Mouse (Mus musculus) right cerebral cortex, adult 2 months (tissue): ENCODE measurements around the gene Exoc6.

Experiments used
- DNase-seq, 2 experiments: peaks; one replicate each; pipeline ENCODE4 v3.0.0; 2021 to 2022; ENCODE audit warnings: low spot score in 2 of 2

Exoc6 gene

DNA sequence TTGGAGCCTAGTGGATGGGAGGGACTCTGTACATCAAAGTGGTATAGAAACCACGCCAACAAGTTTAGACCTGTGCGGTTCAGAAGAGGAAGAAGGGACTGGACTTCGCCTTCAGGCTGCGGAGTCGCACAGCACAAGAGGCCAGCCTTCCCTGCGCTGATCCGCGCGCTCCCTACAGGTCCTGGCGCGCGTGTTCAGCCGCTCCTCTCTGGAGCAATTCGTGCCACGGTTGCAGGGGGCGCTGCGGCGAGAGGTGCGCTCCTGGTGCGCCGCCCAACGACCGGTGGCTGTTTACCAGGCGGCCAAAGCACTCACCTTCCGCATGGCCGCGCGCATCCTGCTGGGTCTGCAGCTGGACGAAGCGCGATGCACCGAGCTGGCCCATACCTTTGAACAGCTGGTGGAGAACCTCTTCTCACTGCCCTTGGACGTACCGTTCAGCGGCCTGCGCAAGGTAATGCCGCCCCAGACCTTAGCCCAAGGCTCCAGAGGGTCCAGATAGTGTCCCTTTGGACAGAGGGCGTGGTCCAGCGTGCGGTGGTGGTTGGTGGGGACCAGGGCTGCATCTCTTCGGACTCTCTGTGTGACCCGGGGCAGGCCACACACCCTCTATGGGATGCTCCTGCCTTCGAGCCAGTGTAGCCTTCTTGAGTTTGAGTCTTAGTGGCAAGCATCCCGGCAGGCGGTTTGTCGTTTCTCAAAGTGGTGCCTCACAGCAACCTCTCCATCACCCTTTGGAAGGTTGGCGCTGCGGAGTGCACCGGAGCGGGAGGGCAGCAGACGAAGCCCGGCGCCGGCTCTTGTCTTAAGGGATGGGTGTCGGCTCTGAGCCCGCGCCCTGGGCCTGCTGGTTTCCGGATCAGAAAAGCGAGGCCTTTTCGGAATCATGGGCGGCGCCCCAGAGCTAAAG is 137.0 kb downstream of the Exoc6 start:
- DNase-seq, result no peak

DNA sequence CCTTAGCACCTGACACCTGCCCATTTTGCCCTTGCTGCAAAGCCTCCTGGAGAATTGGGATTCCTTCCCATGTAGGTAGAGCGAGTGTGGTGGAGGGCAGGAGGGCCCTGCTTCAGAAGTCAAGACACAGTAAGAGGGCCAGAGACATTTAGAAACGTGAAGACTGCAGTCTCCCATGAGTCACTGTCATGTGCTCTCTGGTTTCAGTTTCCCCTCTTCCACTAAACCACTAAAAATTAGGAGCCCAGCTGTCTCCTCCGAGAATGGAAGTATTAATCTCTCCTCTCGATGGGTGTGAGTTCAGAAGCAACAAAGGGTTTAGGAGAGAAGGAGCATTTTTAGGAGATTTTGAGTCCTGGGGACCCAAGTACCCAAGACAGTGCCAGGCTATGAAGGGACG is 139.3 kb downstream of the Exoc6 start:
- no peak for DNase-seq

DNA sequence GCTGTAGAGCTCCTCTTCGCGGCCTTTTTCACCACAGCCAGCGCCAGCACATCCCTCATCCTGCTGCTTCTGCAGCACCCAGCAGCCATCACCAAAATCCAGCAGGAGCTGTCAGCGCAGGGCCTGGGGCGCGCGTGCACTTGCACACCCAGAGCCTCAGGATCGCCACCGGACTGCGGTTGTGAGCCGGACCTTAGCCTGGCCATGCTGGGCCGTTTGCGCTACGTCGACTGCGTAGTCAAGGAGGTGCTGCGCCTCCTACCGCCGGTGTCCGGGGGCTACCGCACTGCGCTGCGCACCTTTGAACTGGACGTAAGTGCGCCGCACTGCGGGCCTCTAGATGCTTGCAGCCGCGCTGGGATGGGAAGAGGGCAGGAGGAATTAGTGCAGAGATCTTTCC is 140.5 kb downstream of the Exoc6 start:
- no peak for DNase-seq

DNA sequence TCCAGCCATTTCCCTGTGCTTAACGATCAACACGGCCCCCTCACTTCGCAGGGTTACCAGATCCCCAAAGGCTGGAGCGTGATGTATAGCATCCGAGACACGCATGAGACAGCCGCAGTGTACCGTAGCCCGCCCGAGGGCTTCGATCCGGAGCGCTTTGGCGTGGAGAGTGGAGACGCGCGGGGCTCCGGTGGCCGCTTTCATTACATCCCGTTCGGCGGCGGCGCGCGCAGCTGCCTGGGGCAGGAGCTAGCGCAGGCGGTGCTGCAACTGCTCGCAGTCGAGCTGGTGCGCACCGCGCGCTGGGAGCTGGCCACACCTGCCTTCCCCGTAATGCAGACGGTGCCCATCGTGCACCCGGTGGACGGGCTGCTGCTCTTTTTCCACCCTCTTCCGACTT is 142.7 kb downstream of the Exoc6 start:
- peak; percentile 48 to 55 for DNase-seq

DNA sequence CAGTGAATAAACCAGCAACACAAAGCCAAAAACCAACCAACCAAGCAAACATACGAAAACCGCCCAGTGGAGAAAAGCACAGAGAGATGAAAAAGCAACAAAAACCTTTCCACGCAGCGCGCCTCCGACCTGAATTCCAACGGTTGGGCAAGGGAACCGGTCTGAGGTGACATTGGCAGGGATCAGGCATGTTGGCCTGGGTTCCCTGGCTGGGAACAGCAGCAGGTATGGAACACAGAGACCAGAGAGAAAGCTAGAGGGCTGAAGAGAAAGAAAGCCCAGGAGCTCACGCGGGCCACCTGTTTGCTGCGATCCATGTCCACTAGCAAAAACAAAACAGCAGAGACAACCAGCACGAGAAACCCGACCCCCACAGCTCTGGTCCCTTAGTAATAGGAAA is 144.9 kb downstream of the Exoc6 start:
- no peak for DNase-seq

DNA sequence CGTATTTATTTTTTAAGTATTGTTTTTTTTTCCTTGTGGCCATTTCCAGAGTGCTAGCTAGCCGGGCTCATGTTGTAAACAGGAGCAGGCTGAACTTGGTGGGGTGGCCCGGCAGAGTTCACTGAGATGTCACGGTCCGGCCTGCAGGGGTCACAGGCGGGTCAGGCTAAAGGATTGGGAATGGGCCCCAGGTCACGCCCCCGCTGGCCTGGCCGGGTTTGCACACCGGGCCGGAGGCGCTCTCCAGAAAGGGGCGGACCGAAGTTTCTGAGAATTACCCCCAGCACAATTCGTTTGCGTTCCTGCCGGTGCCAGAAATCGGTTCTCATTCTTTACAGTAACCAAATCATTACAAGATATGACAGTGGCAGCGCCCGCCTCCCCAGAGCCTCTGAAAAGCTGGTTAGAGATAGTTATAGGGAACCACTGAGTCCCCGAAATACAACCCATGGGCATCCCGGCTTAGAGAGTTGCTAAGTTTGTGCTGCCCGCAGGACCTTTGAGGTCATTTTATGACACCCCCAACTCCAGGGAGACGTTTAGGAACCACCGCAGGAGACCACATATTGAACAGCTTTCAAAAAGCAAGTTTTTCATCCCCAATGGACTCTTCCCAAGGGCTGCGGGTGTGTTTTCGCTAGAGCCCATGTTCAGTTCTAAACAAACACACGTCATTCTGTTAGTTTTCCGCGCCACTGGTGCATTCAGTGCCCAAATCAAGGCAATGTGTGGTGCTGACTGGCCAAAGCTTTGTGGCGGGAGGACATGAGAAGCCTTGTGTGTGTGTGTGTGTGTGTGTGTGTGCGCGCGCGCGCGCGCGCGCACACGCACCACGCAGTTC is 145.8 kb downstream of the Exoc6 start:
- no peak for DNase-seq

DNA sequence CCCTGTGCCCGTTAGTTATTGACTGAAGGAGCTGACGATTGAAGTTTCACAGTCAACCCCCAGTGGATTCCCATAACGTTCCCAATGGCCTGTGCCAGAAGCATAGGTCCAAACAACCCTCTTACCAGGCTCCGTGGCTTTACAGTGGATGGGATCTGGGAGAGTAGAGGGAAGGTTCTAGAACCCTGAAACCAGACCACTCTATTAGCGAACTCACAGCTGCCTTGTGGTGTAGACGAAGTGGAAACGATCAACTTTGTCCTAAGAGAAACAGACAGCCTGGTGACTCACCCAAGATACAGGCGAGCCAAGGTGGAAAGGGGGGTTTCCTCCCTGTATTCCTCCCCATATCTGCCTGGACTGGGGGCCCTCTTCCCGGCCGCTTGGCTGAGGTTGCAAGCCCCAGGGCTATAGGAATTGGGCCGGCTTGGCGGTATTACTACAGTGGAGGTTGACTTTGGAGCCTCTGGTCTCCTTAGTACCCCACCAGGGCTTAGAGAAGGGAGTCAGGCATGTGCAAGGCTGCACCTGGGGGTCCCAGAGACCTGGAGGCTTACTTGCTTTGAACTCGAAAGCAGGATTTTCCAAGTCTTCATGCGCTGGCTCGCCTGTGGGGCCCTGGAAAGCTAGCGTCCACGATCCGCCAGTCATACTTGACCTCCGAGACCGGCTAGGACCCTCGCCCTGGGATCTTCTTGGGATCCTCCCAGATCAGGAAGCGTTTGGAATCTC is 146.6 kb downstream of the Exoc6 start:
- DNase-seq, result no peak

DNA sequence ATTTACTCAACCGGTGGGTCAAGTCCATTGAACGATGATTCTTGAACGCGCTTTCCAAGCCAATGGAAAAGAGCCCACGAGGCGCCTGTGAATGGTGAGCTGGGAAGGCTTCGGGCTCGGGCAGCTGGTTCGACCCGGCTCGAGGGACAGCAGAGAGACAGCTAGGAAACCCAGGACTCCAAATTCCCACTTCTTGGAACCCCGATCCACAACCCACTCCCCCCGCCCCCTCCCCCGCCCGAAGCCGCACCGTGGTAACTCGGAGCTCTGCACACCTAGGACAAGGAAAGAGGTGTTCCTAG is 147.1 kb downstream of the Exoc6 start:
- no peak for DNase-seq

DNA sequence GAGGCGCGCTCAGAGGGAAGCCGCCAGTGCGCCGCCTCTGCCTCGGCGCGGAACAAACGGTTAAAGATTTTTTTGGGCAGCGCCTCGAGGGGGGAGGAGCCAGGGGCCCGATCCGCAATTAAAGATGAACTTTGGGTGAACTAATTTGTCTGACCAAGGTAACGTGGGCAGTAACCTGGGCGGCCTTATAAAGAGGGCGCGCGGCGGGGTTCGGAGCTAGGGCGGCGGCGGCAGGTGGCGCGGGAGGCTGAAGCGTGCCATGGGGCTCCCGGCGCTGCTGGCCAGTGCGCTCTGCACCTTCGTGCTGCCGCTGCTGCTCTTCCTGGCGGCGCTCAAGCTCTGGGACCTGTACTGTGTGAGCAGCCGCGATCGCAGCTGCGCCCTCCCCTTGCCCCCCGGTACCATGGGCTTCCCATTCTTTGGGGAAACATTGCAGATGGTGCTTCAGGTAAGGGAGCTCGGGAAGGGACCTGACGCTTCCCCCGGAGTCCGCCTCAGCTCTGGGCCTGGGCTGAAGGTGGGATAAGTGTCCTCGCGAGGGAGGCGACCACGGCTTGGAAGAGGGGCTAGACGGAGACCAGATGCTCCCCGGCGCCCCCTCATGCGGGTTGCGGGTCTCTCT is 147.5 kb downstream of the Exoc6 start, which contains the start of gene Cyp26a1:
TSS of gene Cyp26a1 (plus strand) at position 148 of the 622 bp plus-strand sequence.
- no peak for DNase-seq

DNA sequence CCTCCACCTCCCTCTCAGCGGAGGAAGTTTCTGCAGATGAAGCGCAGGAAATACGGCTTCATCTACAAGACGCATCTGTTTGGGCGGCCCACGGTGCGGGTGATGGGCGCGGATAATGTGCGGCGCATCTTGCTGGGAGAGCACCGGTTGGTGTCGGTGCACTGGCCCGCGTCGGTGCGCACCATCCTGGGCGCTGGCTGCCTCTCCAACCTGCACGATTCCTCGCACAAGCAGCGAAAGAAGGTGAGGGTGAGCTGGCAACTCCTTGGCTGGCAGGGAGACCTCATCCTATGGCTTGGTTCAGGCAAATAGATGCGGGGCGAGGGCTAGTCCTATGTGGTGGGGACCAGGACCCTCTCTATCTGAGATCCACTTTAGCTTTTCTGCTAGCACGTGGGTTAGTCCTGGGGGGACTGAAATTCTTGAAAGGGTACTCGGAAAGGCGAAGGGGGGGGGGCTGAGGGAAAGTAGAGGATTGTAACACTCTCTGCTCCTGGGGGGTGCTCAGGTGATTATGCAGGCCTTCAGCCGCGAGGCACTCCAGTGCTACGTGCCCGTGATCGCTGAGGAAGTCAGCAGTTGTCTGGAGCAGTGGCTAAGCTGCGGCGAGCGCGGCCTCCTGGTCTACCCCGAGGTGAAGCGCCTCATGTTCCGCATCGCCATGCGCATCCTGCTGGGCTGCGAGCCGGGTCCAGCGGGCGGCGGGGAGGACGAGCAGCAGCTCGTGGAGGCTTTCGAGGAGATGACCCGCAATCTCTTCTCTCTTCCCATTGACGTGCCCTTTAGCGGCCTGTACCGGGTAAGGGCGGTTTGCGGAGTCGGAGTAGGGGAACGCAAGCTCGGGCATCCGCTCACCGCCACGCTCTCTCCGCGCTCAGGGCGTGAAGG is 148.3 kb downstream of the Exoc6 start:
- no peak for DNase-seq

DNA sequence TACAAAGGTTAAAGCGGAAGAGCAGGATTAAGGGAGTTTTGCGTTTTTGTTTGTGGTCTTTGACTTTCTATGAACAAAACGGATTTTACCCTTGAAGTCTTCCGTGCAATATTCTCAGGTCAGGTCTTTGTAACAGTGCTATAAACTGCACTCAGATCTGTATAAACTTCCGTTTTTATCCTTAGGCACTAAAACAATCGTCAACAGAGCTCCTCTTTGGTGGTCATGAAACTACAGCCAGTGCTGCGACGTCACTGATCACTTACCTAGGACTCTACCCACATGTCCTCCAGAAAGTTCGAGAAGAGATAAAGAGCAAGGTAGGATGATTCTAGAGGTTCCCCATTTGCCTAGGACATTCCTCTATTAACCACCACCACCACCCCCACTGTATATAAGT is 149.5 kb downstream of the Exoc6 start:
- DNase-seq, result no peak

DNA sequence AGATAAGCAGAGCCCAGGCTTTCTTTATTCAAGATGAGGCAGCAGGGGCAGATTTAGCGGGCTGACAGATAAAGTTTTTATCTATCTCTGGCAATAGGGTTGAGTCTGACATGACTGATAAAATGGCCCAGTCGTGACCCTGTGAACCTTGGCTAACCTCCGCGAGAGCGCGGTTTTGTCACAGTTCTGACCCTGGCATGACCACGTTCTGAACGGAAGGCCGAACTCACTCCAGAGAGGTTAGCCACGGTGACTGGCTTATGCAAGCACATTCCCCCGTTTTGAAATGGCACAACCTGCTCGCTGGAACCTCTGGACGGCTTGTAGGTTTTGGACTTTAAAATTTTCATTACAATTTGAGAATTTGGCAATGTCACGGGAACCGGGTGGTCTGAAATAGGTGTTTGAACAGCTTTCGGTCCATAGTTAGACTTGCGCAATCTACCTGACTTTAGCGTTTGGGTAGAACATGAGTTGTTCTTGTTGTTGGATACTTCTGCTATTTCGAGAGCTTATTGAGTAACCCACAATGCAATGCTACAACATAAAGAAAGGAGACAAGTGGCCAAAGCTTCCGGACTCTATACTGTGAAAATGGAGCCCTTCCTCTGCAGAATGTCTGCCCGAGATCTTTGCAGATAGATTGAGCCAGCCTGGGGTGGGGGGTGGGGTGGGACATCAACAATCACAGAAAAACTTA is 152.3 kb downstream of the Exoc6 start:
- DNase-seq, result no peak

DNA sequence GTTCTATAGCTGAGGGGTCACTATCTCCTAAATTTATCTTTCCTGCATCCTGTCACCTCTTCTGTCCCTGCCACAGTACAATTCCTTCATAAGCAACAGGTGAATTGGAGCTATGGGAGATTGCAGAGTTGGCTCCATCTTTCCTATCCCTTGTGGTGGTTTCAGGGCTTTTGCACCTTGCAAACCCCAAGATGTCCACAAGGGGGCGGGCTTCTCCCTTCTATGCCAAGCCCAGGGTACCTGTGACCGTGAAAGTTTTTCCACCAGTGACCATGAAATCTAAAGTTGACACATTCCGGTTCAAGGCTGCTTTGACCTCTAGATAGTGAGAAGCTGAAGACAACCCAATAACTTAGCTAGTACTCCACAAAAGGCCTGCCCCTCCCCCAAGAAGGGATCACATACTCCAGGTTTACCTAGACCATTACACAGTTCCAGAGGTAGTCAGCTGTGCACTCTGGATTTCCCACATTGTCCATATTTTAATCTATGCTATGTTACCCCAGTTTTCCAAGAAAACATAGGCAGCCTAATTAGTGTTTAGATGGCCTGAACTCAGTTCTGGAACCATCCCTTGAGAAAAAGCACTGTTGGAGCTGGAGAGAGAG is 153.8 kb downstream of the Exoc6 start:
- peak; percentile 75 to 83 for DNase-seq

DNA sequence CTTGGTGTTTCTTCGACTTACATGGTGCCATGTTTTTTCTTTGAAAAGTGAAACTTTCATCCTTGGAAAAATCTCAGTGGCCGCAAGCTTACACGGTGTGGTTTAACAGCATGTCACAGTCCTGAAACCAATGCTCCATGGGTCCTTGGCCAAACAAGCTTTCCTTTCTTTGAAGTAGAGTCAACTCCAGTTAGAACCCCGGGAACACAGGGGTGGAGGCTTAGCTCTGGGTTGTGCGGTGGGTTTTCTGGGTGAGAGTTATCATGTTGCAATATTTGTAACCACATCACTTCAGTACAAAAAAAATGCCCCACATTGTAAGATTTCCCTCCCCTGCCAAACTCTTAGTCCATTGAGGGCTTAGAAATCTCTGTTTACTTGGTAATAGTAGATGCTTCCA is 155.5 kb downstream of the Exoc6 start:
- DNase-seq, result no peak

DNA sequence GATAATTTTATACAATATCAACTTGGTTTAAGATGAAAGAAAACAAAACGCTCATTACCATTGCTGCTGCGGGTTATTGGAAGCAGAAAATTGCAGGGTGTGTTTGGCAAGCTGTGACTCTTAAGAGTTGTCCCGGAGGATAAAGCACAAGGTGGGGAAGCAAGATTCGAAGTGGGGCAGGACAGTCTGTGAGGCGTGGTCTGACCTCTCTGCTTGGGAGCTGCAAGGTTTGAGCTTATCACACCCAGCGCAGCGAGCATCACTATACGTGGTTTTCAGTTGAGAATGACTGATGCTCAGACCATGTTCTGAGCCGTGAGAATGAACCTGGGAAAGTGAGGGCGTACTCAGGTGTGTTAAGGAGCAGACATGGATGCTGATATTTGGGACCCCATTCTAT is 164.5 kb downstream of the Exoc6 start:
- DNase-seq, result no peak

DNA sequence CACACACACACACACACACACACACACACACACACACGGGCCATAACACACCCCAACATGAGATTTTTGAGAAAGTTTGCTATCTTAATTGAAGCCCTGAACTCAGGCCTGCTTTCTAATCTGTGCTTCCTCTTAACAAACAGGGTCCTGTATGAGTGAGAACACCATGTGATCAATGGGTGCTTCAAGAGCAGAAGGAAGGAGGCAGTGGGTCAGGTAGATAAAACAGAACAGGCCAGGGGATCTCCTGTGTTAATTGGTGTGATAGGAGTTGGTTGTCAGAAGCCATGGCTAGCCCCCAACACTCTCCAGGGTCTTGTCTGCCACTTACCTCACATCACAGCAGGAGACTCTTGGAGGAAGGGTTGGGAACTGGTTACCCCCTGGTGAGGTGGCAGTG is 165.8 kb downstream of the Exoc6 start:
- DNase-seq, result no peak

DNA sequence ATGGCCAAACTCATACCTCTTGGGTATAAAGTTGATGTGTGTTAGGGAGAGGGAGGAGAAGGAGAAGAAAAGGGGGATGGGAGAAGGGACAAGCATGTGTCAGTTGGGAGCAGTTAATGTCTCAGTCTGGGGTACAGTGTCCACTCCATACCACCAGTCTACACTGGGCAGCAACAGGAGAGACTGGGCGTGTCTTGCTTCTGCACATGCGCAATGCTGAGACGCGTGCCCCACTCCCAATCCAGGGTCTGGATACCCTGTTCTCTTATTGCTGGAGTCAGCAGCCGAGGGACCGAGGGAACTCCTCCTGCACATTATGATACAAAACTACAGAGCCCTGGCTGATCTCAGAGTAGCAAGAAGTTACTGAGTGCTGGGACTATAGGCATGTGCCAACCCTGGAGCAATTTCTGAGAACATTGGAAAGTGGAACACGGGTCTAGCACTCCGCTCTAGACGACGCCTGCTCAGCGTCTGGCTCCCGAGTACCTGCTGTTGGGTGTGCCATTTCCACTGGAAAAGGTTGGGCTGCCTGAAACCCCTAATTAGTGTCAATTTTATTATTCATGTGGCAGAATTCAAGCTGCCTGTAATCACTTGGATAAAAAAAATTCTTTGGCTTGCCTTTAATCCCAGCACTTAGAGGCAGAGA is 166.4 kb downstream of the Exoc6 start:
- DNase-seq, result no peak

DNA sequence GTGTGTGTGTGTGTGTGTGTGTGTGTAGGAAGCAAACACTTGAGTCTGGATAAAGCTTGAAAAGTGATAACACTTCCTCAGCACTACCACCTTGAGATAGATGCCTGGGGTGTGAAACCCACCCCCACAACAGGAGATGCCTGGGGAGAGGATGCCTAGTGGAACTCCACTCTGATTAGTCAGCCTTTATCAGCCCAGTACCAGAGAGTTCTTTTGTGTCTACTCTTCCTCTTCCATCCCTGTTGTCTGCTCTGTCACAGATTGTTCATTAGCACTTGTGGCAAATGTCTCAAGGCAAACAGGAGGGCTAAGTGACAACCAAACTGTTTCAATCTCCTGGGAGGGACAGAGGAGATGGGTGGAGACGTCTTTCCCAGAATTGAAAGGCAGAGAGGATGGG is 168.9 kb downstream of the Exoc6 start:
- no peak for DNase-seq

DNA sequence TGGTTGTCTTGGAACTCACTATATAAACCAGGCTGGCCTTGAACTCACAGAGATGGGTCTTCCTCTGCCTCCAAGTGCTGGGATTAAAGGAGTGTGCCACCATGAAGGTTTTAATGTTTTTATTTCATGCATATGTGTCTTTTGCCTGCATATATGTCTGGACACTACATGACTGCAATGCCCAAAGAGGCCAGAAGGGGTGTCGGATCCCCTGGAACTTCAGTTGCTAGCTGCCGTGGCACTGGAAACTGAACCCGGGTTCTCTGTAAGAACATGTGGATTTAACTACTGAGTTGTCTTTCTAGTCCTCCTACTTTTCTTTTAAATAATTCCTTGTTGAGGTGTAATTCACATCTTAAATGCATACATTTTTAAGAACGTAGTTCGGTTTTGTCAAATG is 174.4 kb downstream of the Exoc6 start:
- DNase-seq, result no peak
